Mouse (Mus musculus) right cerebral cortex, postnatal 10 days (tissue): Measurements from ENCODE around the gene E130308A19Rik.
A peak's percentile ranks its signal among the peaks of the same experiment; 100 is the strongest.

Experiments used
- DNase-seq, 2 experiments: peaks; one replicate each; pipeline ENCODE4 v3.0.0; 2021; ENCODE audit warnings: low spot score in 2 of 2

The E130308A19Rik gene

GRCm38 (mm10) chr4:59625998-59626910 lies at the start of gene E130308A19Rik:
E130308A19Rik (plus strand) TSS chr4:59626211.
- peak; percentile 78 to 81 for DNase-seq

GRCm38 (mm10) chr4:59580495-59581281 lies 45.3 kb upstream of the E130308A19Rik start:
- DNase-seq: peak; percentile 37 to 41

DNA sequence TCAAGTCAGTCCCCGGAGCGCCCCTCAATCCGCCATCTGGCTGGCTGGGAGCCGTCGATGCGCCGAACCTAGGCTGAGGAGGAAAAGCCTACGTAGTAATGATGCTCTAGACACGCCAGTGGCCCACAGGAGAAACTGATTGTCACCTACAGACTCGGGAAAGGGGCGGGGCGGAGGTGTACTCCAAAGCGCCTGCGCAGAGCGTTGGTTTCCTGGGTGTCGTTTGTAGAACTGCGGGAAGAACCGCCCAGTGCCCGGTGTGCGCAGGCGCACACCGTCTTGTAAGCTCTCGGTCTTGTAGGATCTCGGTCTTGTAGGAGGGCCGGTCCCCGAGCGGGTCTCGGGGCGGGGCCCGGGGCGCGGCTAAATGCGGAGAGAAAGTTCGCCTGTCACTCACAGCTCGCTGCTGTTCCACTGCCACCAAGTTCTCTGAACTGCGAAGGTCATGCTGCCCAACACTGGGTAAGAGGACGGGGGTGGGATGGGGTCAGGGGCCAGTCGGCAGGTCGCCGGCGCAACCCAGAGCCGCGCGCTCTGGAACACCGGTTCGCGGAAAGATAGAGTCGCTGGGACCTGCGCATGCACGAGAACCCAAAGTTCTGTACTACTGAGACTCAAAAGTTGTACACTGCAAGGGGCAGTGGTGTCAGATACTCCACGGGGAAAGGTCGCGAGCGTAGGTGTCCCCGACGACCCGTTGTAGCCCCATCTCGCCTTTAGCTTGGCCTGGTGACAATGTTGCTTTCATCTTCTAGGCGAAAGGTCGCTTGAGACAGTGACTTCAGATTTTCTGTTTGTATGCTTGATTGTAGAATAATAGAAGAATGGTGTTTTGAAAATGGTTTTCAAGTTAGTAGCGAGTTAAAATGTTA lies 44.5 kb upstream of the E130308A19Rik start, which contains the start of gene Hsdl2:
Gene Hsdl2, plus strand, starts transcription at position 250 of the 872 bp plus-strand sequence.
- peak; percentile 99 for DNase-seq

GRCm38 (mm10) chr4:59582186-59582585 lies 43.8 kb upstream of the E130308A19Rik start:
- DNase-seq: no peak

- DNase-seq: peak; percentile 48 to 61
Observed at GRCm38 (mm10) chr4:59585097-59585496, 40.9 kb upstream of the E130308A19Rik start.

GRCm38 (mm10) chr4:59587215-59587871 lies 38.7 kb upstream of the E130308A19Rik start:
- DNase-seq: no peak

GRCm38 (mm10) chr4:59587872-59588226 lies 38.2 kb upstream of the E130308A19Rik start:
- no peak for DNase-seq

DNA sequence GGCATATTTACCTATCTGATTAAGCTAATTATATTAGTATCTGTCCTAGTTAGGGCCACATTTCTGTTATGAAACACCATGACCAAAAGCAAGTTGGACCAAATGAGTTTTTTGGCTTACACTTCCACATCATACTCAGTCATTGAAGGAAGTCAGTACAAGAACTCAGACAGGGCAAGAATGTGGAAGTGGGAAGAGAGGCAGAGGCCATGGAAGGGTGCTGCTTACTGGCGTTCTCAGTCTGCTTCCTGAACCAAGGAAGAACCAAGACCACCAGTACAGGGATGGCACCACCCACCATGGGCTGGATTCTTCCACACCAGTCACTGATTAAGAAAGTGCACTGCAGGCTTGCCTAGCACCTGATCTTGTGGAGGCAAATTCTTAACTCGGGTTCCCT lies 31.4 kb upstream of the E130308A19Rik start:
- no peak for DNase-seq

DNA sequence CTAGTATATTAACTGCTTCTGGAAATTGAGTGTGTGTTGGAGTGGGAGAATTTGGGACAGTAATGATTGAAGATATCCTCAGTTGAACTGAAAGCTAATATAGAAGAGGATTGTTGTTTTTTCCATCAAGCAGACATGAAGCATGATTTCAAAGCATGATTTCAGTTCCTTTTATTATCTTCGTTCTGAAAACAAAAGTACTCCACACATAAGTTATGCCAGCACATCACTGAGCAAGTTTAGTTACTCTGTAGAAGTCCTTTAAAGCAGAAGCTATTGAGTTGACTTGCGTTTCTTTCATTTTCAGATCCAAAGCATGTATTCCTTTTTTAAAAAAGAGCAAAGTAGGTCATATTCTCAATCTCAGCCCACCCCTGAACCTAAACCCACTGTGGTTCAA lies 29.5 kb upstream of the E130308A19Rik start:
- DNase-seq: no peak

DNA sequence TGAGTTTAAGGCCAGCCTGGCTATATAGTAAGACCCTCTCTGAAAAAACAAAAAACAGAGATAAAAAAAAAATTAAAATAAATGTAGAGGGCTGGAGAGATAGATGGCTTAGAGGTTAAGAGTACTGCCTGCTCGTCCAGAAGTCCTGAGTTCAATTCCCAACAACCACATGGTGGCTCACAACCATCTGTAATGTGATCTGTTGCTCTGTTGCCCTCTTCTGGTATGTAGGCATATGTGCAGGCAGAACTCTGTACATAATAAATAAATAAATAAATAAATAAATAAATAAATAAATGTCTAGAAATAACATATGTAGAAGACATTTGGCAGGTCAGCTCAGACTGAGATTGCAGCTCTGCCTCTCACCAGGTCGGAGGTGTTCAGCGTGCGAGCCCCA lies 23.3 kb upstream of the E130308A19Rik start:
- DNase-seq: no peak

DNA sequence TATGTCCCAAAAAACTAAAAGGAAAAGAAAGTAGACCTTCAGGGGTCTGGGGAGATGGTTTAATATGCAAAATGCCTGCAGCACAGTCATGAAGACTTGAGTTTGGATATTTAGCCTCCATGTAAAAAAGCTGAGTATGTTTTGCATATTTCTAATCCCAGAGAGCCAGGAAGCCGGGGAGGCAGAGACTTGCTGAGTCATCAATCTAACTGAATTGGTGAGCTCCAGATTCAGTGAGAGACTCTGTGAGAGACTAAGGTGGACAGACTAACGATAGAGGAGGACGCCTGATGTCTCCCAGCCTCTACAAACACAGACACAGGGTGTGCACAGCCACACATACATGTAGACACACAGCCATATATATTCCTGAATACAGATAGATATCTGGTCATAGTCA lies 21.1 kb upstream of the E130308A19Rik start:
- DNase-seq: no peak

GRCm38 (mm10) chr4:59605501-59605900 lies 20.5 kb upstream of the E130308A19Rik start:
- DNase-seq: no peak

DNA sequence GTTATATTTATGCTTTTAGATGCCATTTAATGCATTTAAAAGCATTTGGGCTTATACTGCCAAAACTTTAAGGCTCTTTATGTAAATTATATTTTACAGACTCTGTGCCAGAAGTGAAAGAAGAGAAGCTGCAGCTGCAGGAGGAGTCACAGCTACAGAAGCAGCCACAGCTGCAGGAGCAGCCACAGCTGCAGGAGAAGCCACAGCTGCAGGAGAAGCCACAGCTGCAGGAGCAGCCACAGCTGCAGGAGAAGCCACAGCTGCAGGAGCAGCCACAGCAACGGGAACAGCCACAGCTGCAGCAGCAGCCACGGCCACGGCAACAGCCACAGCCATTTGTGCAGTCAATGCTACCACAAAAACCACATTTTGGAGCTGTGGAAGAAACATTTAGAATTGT lies 15.6 kb upstream of the E130308A19Rik start:
- no peak for DNase-seq

DNA sequence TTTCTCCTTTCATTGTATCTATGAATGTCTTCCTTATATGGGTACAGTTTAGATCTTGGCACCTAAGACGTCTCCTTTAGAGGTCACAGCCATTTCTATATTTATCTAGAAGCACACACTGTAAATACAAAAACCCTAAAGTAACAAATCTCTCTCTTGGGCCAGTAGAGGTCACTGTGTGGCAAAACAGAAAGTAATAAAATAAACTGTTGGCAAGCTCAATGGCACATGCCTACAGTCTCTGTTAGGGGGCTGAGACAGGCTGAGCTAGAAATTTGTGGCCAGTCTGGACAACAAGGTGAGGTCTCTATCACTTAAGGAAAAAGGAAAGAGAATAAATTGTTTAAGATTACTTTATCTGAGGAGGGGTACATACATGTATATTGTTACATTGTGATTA lies 11.0 kb upstream of the E130308A19Rik start:
- DNase-seq: no peak

DNA sequence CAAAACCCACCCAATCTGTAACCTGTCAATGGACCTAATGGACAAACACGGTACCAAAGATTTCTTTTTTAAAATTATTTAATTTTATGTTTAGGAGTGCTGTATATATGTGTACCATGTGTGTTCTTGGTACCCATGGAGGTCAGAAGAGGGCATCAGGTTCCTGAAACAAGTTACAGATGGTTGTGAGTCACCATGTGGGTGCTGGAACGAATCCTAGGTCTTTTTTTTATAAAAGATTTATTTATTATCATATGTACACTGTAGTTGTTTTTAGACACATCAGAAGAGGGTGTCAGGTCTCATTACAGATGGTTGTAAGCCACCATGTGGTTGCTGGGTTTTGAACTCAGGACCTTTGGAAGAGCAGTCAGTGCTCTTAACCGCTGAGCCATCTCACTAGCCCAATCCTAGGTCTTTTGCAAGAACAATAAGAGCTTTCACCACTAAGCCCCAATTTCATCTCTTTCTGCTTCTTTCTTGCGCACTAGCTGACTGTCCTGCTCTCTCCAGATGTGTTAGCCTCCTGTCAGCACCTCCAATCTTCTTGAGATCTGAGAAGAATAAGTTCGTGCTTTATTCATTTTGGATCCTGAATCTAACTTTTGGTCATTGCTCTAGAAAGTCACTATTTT lies 6.3 kb upstream of the E130308A19Rik start:
- no peak for DNase-seq

DNA sequence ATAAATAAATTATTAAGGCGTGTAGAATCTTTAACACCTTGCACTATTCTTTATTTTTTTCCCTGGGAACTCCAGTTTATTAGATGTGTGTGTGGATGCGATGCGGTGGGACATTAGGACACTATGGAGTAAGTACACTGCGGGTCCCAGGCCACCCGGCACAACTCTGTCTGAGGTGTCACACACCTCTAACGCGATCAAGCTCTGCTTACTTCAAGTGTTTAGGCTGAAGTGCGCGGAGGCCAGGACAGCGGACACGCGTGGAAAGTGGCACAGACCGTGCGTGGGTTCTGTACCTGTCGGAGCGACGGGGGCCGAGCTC lies 374 bp upstream of the E130308A19Rik start:
- DNase-seq: no peak

DNA sequence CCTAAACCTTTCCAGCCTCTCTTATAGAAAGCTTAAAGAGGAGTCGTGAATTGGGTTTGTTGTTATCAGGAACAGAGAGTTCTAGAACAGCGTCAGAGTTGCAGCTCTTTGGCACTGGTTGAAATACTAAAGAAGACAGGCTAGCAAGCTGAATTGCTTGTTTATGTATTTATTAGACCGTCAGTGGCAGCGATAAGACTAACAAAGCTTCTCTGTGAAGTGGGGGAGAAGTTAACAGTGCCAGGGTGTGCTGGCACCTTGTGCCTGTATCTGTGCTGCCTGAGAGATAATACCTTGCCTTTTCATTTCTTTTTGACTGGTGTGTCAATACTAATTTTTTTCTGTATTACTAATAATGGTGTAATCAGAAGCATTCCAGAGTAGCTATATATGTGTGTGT lies 2.2 kb downstream of the E130308A19Rik start:
- no peak for DNase-seq

DNA sequence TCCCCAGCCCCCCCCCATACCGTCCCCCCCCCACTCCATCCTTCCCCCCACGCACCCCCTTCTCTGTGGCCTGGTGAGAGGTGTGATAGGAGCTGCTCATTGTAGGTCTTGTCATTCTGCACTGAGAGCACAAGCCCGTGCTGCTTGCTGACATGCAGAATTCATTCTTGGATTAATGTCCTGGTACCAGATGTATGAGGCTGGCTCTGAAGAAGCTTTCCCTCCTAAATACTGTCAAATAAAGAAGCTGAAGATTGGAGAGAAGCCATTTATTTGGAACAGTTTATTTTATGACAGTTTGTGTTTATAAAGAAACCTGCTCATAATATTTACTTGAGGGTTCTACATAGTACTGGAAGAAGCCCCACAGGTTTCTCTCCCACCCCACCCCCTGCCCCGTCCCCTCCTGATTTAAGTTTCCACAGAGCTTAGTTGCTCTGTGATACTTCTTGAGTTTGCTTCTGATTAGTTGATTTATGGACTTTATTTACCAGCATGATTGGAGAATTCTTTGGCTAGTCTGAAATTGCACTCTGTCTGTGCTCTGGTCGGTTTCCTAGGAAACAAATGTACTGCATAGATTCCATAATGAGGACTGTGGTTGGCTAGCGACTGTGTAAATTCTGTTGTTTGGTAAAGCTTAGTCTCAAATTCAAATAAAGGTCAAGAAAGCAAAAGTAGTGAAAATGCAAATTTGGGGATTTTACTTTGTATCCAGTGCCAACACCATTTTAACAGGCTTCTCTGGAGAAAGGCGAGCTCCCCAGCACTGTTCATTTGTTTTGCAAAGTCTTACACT lies 3.3 kb downstream of the E130308A19Rik start:
- no peak for DNase-seq

GRCm38 (mm10) chr4:59630122-59630521 lies 4.1 kb downstream of the E130308A19Rik start:
- no peak for DNase-seq

DNA sequence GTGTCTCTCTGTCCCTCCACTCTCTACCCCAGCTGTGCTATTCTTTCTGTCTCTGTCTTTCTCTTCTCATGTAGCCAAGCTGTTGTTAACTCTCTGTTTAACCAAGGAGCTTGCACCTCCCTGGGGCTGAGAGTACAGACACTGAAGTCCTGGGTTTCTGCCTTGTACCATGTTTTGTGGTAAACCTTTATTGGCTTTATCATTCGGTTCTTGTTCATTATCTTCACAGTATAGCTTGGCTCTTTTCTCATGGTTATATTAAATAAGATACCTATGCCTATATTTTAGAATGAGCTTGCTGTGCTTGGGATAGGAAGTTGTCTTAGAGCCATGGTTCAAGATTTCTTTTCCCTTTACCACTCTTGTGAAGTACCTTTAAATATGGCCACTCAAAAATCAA lies 8.5 kb downstream of the E130308A19Rik start:
- DNase-seq: no peak
